8 mouse cellular contexts compared by ENCODE assay signal in the genomic region with DNA sequence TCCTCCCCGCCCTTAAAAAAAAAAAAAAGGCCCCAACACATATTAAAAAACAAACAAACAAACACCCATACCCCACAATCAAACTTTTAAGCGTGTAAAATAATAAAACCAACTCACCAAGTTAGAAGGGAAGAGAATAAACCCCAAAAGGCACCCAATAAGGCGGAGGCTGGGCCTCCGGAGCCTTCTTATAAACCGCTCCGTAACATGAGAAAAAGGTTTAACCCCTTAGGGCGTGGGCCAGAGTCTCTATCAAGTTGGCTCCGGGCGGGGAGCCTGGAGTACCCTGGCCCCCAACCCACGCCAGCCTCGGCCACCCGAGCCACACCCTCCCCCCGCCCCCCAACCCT. TPM values are rescaled to one million over a fixed set of nuclear protein-coding genes. Genes with fewer than 3 reads are reported as not detected.
DNase-seq lines count a peak whose midpoint lies in the region; ATAC-seq and TF ChIP-seq lines count a peak whose summit lies in the region.

No protein-coding gene starts in this region.

- no peaks in the 10 kb centered on the region for H3K36me3 ChIP-seq in kidney, postnatal 0 days (ENCODE audit: insufficient read depth, low read length)
- no peaks in the 10 kb centered on the region for H3K36me3 ChIP-seq in hindbrain, embryonic 15.5 days
- H3K36me3 ChIP-seq in midbrain, postnatal 0 days (ENCODE audit: insufficient read depth, low read length), result no peaks in the 10 kb centered on the region

- TF ChIP-seq CTCF in kidney, postnatal 0 days (IDR thresholded peaks at IDR 0.05; ENCODE audit: low read depth), result no peak
- no peak for TF ChIP-seq CTCF in midbrain, postnatal 0 days (IDR thresholded peaks at IDR 0.05)

- H3K4me3 ChIP-seq in kidney, postnatal 0 days (replicated peaks; ENCODE audit: low read depth, low read length), result peak overlapping the region; percentile 81
- peak overlapping the region; percentile 57 for H3K4me3 ChIP-seq in hindbrain, embryonic 15.5 days
- peak overlapping the region; percentile 81 for H3K4me3 ChIP-seq in midbrain, postnatal 0 days (ENCODE audit: low read depth, low read length)

- ATAC-seq in kidney, postnatal 0 days (replicated peaks; ENCODE audit: low FRiP score, low read depth), result no peak; the same call in 1 of the 2 replicates
- ATAC-seq in hindbrain, embryonic 15.5 days (ENCODE audit: low FRiP score, low read depth), result peak; percentile 62
- peak; percentile 53 for ATAC-seq in midbrain, postnatal 0 days (ENCODE audit: low FRiP score)

- no peaks in the 10 kb centered on the region for H3K9me3 ChIP-seq in kidney, postnatal 0 days (replicated peaks; ENCODE audit: low read length)
- H3K9me3 ChIP-seq in hindbrain, embryonic 15.5 days, result no peaks in the 10 kb centered on the region
- no peaks in the 10 kb centered on the region for H3K9me3 ChIP-seq in midbrain, postnatal 0 days (ENCODE audit: low read length)

- H3K4me1 ChIP-seq in kidney, postnatal 0 days (replicated peaks; ENCODE audit: insufficient read depth, low read length), result no peaks in the 10 kb centered on the region; the same call in 1 of the 2 replicates
- H3K4me1 ChIP-seq in hindbrain, embryonic 15.5 days (replicated peaks), result peaks cover 21% of the 10 kb centered on the region
- no peaks in the 10 kb centered on the region for H3K4me1 ChIP-seq in midbrain, postnatal 0 days (ENCODE audit: insufficient read depth, low read length)

- H3K27ac ChIP-seq in kidney, postnatal 0 days, result peak overlapping the region; percentile 84
- peak overlapping the region; percentile 93 for H3K27ac ChIP-seq in hindbrain, embryonic 15.5 days (replicated peaks)
- H3K27ac ChIP-seq in midbrain, postnatal 0 days (ENCODE audit: low read depth, low read length), result peak overlapping the region; percentile 95

- DNase-seq in kidney, postnatal 0 days (ENCODE audit: low spot score), result peak; percentile 71
- no peak for DNase-seq in kidney, postnatal 14 days
- DNase-seq in c-Kit-positive CD71-positive TER-119-negative erythroid progenitor cells, embryonic 14.5 days (ENCODE audit: low read depth), result peak; percentile 75
- DNase-seq in midbrain, postnatal 0 days (ENCODE audit: low spot score), result no peak
- DNase-seq in cerebellum, postnatal 14 days, result no peak
- DNase-seq in ovary, postnatal 14 days (ENCODE audit: low spot score), result no peak
- no peak for DNase-seq in natural killer cell, adult 2 months (ENCODE audit: low spot score in 2 of 2)

- H3K9ac ChIP-seq in kidney, postnatal 0 days (ENCODE audit: low read depth, low read length), result peak overlapping the region; percentile 85
- H3K9ac ChIP-seq in hindbrain, embryonic 15.5 days, result peak overlapping the region; percentile 71
- peak overlapping the region; percentile 99 for H3K9ac ChIP-seq in midbrain, postnatal 0 days (replicated peaks; ENCODE audit: low read length, poor library complexity, severe bottlenecking)

- H3K27me3 ChIP-seq in kidney, postnatal 0 days (ENCODE audit: insufficient read depth, low read length), result no peaks in the 10 kb centered on the region
- H3K27me3 ChIP-seq in hindbrain, embryonic 15.5 days, result peaks cover 11% of the 10 kb centered on the region; the same call in 1 of the 2 replicates
- H3K27me3 ChIP-seq in midbrain, postnatal 0 days (ENCODE audit: insufficient read depth, low read length), result no peaks in the 10 kb centered on the region; the same call in 1 of the 2 replicates

- 0% methylated on average over 13 of the region's 13 CpGs for WGBS in kidney, postnatal 0 days
- 0% methylated on average over 12 of the region's 13 CpGs for WGBS in hindbrain, embryonic 15.5 days
- under 1% methylated on average over 13 of the region's 13 CpGs for WGBS in midbrain, postnatal 0 days

- peak overlapping the region; percentile 98 for H3K4me2 ChIP-seq in kidney, postnatal 0 days (ENCODE audit: low read length)
- H3K4me2 ChIP-seq in hindbrain, embryonic 15.5 days, result peak overlapping the region; percentile 77
- peak overlapping the region; percentile 94 for H3K4me2 ChIP-seq in midbrain, postnatal 0 days (ENCODE audit: low read depth, low read length, poor library complexity, severe bottlenecking)

RNA-seq across cellular contexts. Expression of a gene that starts 0.4 kb away (rescaled TPM):
- polyA plus RNA-seq in kidney, postnatal 0 days (2015; fragmentation: Nextera tagmentation; extraction: Ambion mirVana), result 9.1 and 9.9 TPM in 2 replicates
- 5.5 and 7.1 TPM in 2 replicates for polyA plus RNA-seq in hindbrain, embryonic 15.5 days (2015; fragmentation: Nextera tagmentation; extraction: Ambion mirVana)
- 6.6 and 6.9 TPM in 2 replicates for total RNA-seq in midbrain, postnatal 0 days (2014; rRNA removed)
- 5.1 and 6.0 TPM in 2 replicates for polyA plus RNA-seq in midbrain, postnatal 0 days (2015; fragmentation: Nextera tagmentation; extraction: Ambion mirVana)

RNA-seq across cellular contexts. Expression of a gene that starts 0.6 kb away (rescaled TPM):
- 5.3 and 7.8 TPM in 2 replicates for polyA plus RNA-seq in kidney, postnatal 0 days (2015; fragmentation: Nextera tagmentation; extraction: Ambion mirVana)
- polyA plus RNA-seq in hindbrain, embryonic 15.5 days (2015; fragmentation: Nextera tagmentation; extraction: Ambion mirVana), result 5.6 and 5.8 TPM in 2 replicates
- 11.5 and 22.1 TPM in 2 replicates for total RNA-seq in midbrain, postnatal 0 days (2014; rRNA removed)
- 4.8 and 6.3 TPM in 2 replicates for polyA plus RNA-seq in midbrain, postnatal 0 days (2015; fragmentation: Nextera tagmentation; extraction: Ambion mirVana)

RNA-seq across cellular contexts. Expression of a gene that starts 47.0 kb away (rescaled TPM):
- polyA plus RNA-seq in kidney, postnatal 0 days (2015; fragmentation: Nextera tagmentation; extraction: Ambion mirVana), result 30.4 and 32.8 TPM in 2 replicates
- polyA plus RNA-seq in hindbrain, embryonic 15.5 days (2015; fragmentation: Nextera tagmentation; extraction: Ambion mirVana), result 52.8 and 54.2 TPM in 2 replicates
- total RNA-seq in midbrain, postnatal 0 days (2014; rRNA removed), result 156 and 182 TPM in 2 replicates
- 39.6 and 40.1 TPM in 2 replicates for polyA plus RNA-seq in midbrain, postnatal 0 days (2015; fragmentation: Nextera tagmentation; extraction: Ambion mirVana)

RNA-seq across cellular contexts. Expression of a gene that starts 59.1 kb away (rescaled TPM):
- polyA plus RNA-seq in kidney, postnatal 0 days (2015; fragmentation: Nextera tagmentation; extraction: Ambion mirVana), result 0.04 TPM in 1 of 2 replicates, not detected in the other
- polyA plus RNA-seq in hindbrain, embryonic 15.5 days (2015; fragmentation: Nextera tagmentation; extraction: Ambion mirVana), result not detected in 2 replicates
- not detected in 2 replicates for total RNA-seq in midbrain, postnatal 0 days (2014; rRNA removed)
- not detected in 2 replicates for polyA plus RNA-seq in midbrain, postnatal 0 days (2015; fragmentation: Nextera tagmentation; extraction: Ambion mirVana)

Comparison
In these comparisons a context has a peak if more than half of its experiments do, and no peak if none do; other contexts are left out.
1. DNase-seq: peak in kidney, postnatal 0 days (single experiment) and c-Kit-positive CD71-positive TER-119-negative erythroid progenitor cells, embryonic 14.5 days (single experiment); none in kidney, postnatal 14 days (single experiment), midbrain, postnatal 0 days (single experiment), cerebellum, postnatal 14 days (0 of 2), ovary, postnatal 14 days (single experiment) and natural killer cell, adult 2 months (0 of 2).
2. Peak in every context shown above with its lines, with median percentiles within 50 percentile points of each other: H3K27ac ChIP-seq, H3K4me2 ChIP-seq, H3K4me3 ChIP-seq and H3K9ac ChIP-seq.